14 mouse cellular contexts compared by ENCODE assay signal in genomic region chr17:43820904-43821303, GRCm38 (mm10). TPM values are rescaled to one million over a fixed set of nuclear protein-coding genes. Genes with fewer than 3 reads are reported as not detected.
A peak's percentile ranks its signal among the peaks of the same experiment; 100 is the strongest.
DNase-seq lines count a peak whose midpoint lies in the region; ATAC-seq lines count a peak whose summit lies in the region.
"Had no signal": no experiment of that assay in that cellular context is flagged by ENCODE, and none has a peak within 500 bp of the region (broad histone marks: within the 10 kb centered on the region; RNA-seq: fewer than 3 reads in every experiment).

No protein-coding gene starts in this region.

- ATAC-seq in frontal cortex, adult (ENCODE audit: low TSS enrichment) = peak; percentile 38; the same call in 1 of the 2 replicates
- ATAC-seq in megakaryocyte-erythroid progenitor cell, adult 5-6 weeks (replicated peaks; ENCODE audit: low FRiP score, low TSS enrichment, poor library complexity, severe bottlenecking) = peak; percentile 86

- no peak for DNase-seq in frontal cortex, postnatal 14 days (ENCODE audit: low spot score in 2 of 2)
- DNase-seq in right cerebral cortex, postnatal 10 days (ENCODE audit: low spot score in 2 of 2) = peak; percentile 69 to 71
- DNase-seq in right cerebral cortex, postnatal 25 days = no peak
- peak; percentile 77 to 86 for DNase-seq in cerebellum, postnatal 10 days
- no peak for DNase-seq in MN1 (ENCODE audit: low spot score)
- no peak for DNase-seq in frontal cortex, postnatal 36 days (ENCODE audit: low spot score in 2 of 2)
- DNase-seq: B cell, adult 2 months; heart, postnatal 10 days; kidney, adult 2 months; kidney, postnatal 4 days; lung, adult 18-20 months; lung, postnatal 4 days had no signal

RNA-seq across cellular contexts. Expression of gene Rcan2, which starts 19.8 kb away (rescaled TPM):
- not detected in 2 replicates for total RNA-seq in megakaryocyte-erythroid progenitor cell, adult 5-6 weeks (2014; fragmentation: Nextera tagmentation)
- not detected in 2 replicates for total RNA-seq in megakaryocyte-erythroid progenitor cell, adult 5-6 weeks (2017)

Comparison
In these comparisons a context has a peak if more than half of its experiments do, and no peak if none do; other contexts are left out.
1. DNase-seq: peak in right cerebral cortex, postnatal 10 days (2 of 2) and cerebellum, postnatal 10 days (2 of 2); none in frontal cortex, postnatal 14 days (0 of 2), right cerebral cortex, postnatal 25 days (single experiment), MN1 (single experiment) and frontal cortex, postnatal 36 days (0 of 2).